Mouse (Mus musculus) forebrain, embryonic 13.5 days (tissue): ENCODE measurements at regions not wholly inside any gene's neighbourhood (a gene's known extent, or its start where the extent isn't known, plus 50 kb on each side); places are given as distances from the start of the nearest gene placed in this dataset.

Experiments
- ATAC-seq: fragments of 200-750 bp; cut with Nextera tagmentation; 2 replicates; pipeline ENCODE4 v1.8.0; 2017
- H3K27ac ChIP-seq: fragments of 300-500 bp; sonication (generic); 2 replicates; pipeline ENCODE4 v1.5.1; 2015; ENCODE audit warnings: inconsistent platforms, mild to moderate bottlenecking, moderate library complexity
- H3K27me3 ChIP-seq: fragments of 300-500 bp; sonication (generic); 2 replicates; pipeline ENCODE4 v1.6.1; 2015; ENCODE audit warnings: mild to moderate bottlenecking, inconsistent platforms
- H3K36me3 ChIP-seq: fragments of 300-500 bp; sonication (generic); 2 replicates; pipeline ENCODE4 v1.6.1; 2015; ENCODE audit warnings: mild to moderate bottlenecking, inconsistent platforms; ENCODE audit not compliant: poor library complexity, severe bottlenecking
- H3K4me1 ChIP-seq: fragments of 300-500 bp; sonication (generic); 2 replicates; pipeline ENCODE4 v1.6.1; 2015; ENCODE audit warnings: inconsistent platforms
- H3K4me2 ChIP-seq: fragments of 300-500 bp; sonication (generic); 2 replicates; pipeline ENCODE4 v1.6.1; 2015; ENCODE audit warnings: inconsistent platforms, mild to moderate bottlenecking, moderate library complexity
- H3K4me3 ChIP-seq: fragments of 300-500 bp; sonication (generic); 2 replicates; pipeline ENCODE4 v1.5.1; 2015; ENCODE audit warnings: mild to moderate bottlenecking, inconsistent platforms
- H3K9ac ChIP-seq: fragments of 300-500 bp; sonication (generic); 2 replicates; pipeline ENCODE4 v1.6.1; 2015; ENCODE audit warnings: mild to moderate bottlenecking, inconsistent platforms
- H3K9me3 ChIP-seq: fragments of 300-500 bp; sonication (generic); replicated peaks from 2 replicates; pipeline ENCODE4 v1.6.1; 2016; ENCODE audit warnings: inconsistent platforms
- WGBS: fragments of 180-500 bp; shearing (Covaris S2); methylation state at CpG from one replicate; pipeline ENCODE4 v1.1.7; 2015; 5-methylcytosine and 5-hydroxymethylcytosine counted together

- Histone ChIP-seq H3K27me3 (0 out of 2 replicates have a peak, but pooled peaks cover 4% of the 10 kb centered on the region), H3K27ac (peak overlapping the region; percentile 6; the same call in 1 of the 2 replicates), H3K9me3 (no peaks in the 10 kb centered on the region), H3K9ac (peak overlapping the region; percentile 21; the same call in 1 of the 2 replicates), H3K36me3 (no peaks in the 10 kb centered on the region), H3K4me2 (peak overlapping the region; percentile 45), H3K4me3 (no peak overlapping the region), H3K4me1 (peaks cover 11% of the 10 kb centered on the region)
- WGBS: 11% methylated on average over 19 of the region's 19 CpGs
- ATAC-seq: peak; percentile 56
Measured at GRCm38 (mm10) chr13:37483010-37483855, 138.2 kb downstream of the Ly86 start.

- 85% methylated on average over 4 of the region's 4 CpGs for WGBS
- no peak overlapping the region for H3K9ac ChIP-seq
- H3K36me3 ChIP-seq: no peaks in the 10 kb centered on the region
- H3K4me1 ChIP-seq: peaks cover 8% of the 10 kb centered on the region
- no peak overlapping the region for H3K4me2 ChIP-seq
- no peaks in the 10 kb centered on the region for H3K9me3 ChIP-seq
- no peak overlapping the region for H3K4me3 ChIP-seq
- ATAC-seq: no peak
- no peak overlapping the region for H3K27ac ChIP-seq
- H3K27me3 ChIP-seq: 0 out of 2 replicates have a peak, but pooled peaks cover 4% of the 10 kb centered on the region
Measured at GRCm38 (mm10) chr13:37484631-37485030, 139.6 kb downstream of the Ly86 start.

GRCm38 (mm10) chr13:37492115-37493001 lies 147.3 kb downstream of the Ly86 start:
- WGBS: 85% methylated on average over 11 of the region's 11 CpGs
- H3K27ac ChIP-seq: no peak overlapping the region
- no peaks in the 10 kb centered on the region for H3K4me1 ChIP-seq
- no peaks in the 10 kb centered on the region for H3K9me3 ChIP-seq
- no peak overlapping the region for H3K4me3 ChIP-seq
- no peak overlapping the region for H3K9ac ChIP-seq
- H3K36me3 ChIP-seq: no peaks in the 10 kb centered on the region
- ATAC-seq: no peak
- H3K4me2 ChIP-seq: no peak overlapping the region
- no peaks in the 10 kb centered on the region for H3K27me3 ChIP-seq

- H3K9ac ChIP-seq: no peak overlapping the region
- H3K4me2 ChIP-seq: no peak overlapping the region
- no peaks in the 10 kb centered on the region for H3K4me1 ChIP-seq
- WGBS: 96% methylated on average over 1 of the region's 1 CpGs
- no peak for ATAC-seq
- no peak overlapping the region for H3K4me3 ChIP-seq
- no peak overlapping the region for H3K27ac ChIP-seq
- no peaks in the 10 kb centered on the region for H3K36me3 ChIP-seq
- H3K27me3 ChIP-seq: no peaks in the 10 kb centered on the region
- H3K9me3 ChIP-seq: no peaks in the 10 kb centered on the region
Measured at GRCm38 (mm10) chr13:37493331-37493730, 148.3 kb downstream of the Ly86 start.

GRCm38 (mm10) chr13:37495272-37495932 lies 150.4 kb downstream of the Ly86 start:
- H3K4me3 ChIP-seq: no peak overlapping the region
- H3K9ac ChIP-seq: no peak overlapping the region
- no peak for ATAC-seq
- H3K9me3 ChIP-seq: no peaks in the 10 kb centered on the region
- no peaks in the 10 kb centered on the region for H3K27me3 ChIP-seq
- H3K27ac ChIP-seq: no peak overlapping the region
- WGBS: 86% methylated on average over 8 of the region's 8 CpGs
- H3K4me2 ChIP-seq: no peak overlapping the region
- no peaks in the 10 kb centered on the region for H3K4me1 ChIP-seq
- no peaks in the 10 kb centered on the region for H3K36me3 ChIP-seq

- no peak overlapping the region for H3K9ac ChIP-seq
- no peaks in the 10 kb centered on the region for H3K27me3 ChIP-seq
- H3K4me1 ChIP-seq: no peaks in the 10 kb centered on the region
- no peaks in the 10 kb centered on the region for H3K36me3 ChIP-seq
- WGBS: 65% methylated on average over 3 of the region's 3 CpGs
- H3K4me2 ChIP-seq: no peak overlapping the region
- ATAC-seq: no peak
- no peak overlapping the region for H3K27ac ChIP-seq
- no peaks in the 10 kb centered on the region for H3K9me3 ChIP-seq
- no peak overlapping the region for H3K4me3 ChIP-seq
Measured at GRCm38 (mm10) chr13:37497986-37498385, 153.0 kb downstream of the Ly86 start.

- H3K27me3 ChIP-seq: no peaks in the 10 kb centered on the region
- no peak overlapping the region for H3K9ac ChIP-seq
- H3K4me3 ChIP-seq: no peak overlapping the region
- no peak overlapping the region for H3K27ac ChIP-seq
- H3K9me3 ChIP-seq: no peaks in the 10 kb centered on the region
- H3K36me3 ChIP-seq: no peaks in the 10 kb centered on the region
- ATAC-seq: no peak
- no peak overlapping the region for H3K4me2 ChIP-seq
- WGBS: 79% methylated on average over 4 of the region's 4 CpGs
- peaks cover 3% of the 10 kb centered on the region for H3K4me1 ChIP-seq
Measured at GRCm38 (mm10) chr13:37500668-37501286, 155.8 kb downstream of the Ly86 start.

- 95% methylated on average over 6 of the region's 6 CpGs for WGBS
- Histone ChIP-seq H3K9ac (no peak overlapping the region), H3K4me1 (peaks cover 9% of the 10 kb centered on the region)
Measured at GRCm38 (mm10) chr13:37503449-37503848, 158.4 kb downstream of the Ly86 start.

GRCm38 (mm10) chr13:37503898-37504297 lies 158.9 kb downstream of the Ly86 start:
- no peak for ATAC-seq
- H3K4me1 ChIP-seq: peaks cover 14% of the 10 kb centered on the region
- no peak overlapping the region for H3K4me3 ChIP-seq
- no peak overlapping the region for H3K27ac ChIP-seq
- H3K9ac ChIP-seq: no peak overlapping the region
- no peaks in the 10 kb centered on the region for H3K27me3 ChIP-seq
- no peaks in the 10 kb centered on the region for H3K36me3 ChIP-seq
- no peak overlapping the region for H3K4me2 ChIP-seq
- no peaks in the 10 kb centered on the region for H3K9me3 ChIP-seq
- WGBS: 92% methylated on average over 3 of the region's 3 CpGs

More at GRCm38 (mm10) chr13:37503449-37503848, 158.4 kb downstream of the Ly86 start:
- Histone ChIP-seq H3K4me2 (no peak overlapping the region), H3K9me3 (no peaks in the 10 kb centered on the region), H3K27me3 (no peaks in the 10 kb centered on the region), H3K4me3 (no peak overlapping the region), H3K27ac (no peak overlapping the region), H3K36me3 (no peaks in the 10 kb centered on the region)
- no peak for ATAC-seq

- Histone ChIP-seq H3K9ac (no peak overlapping the region), H3K9me3 (no peaks in the 10 kb centered on the region), H3K4me1 (peaks cover 18% of the 10 kb centered on the region), H3K27me3 (no peaks in the 10 kb centered on the region), H3K4me2 (no peak overlapping the region), H3K36me3 (no peaks in the 10 kb centered on the region), H3K4me3 (no peak overlapping the region), H3K27ac (no peak overlapping the region)
- ATAC-seq: no peak
- WGBS: 79% methylated on average over 10 of the region's 10 CpGs
Measured at GRCm38 (mm10) chr13:37504373-37504772, 159.4 kb downstream of the Ly86 start.

- Histone ChIP-seq H3K9me3 (no peaks in the 10 kb centered on the region), H3K36me3 (no peaks in the 10 kb centered on the region), H3K27ac (no peak overlapping the region), H3K27me3 (no peaks in the 10 kb centered on the region), H3K9ac (no peak overlapping the region), H3K4me2 (no peak overlapping the region), H3K4me3 (no peak overlapping the region), H3K4me1 (peaks cover 21% of the 10 kb centered on the region)
- WGBS: 35% methylated on average over 3 of the region's 3 CpGs
- peak; percentile 48; the same call in 1 of the 2 replicates for ATAC-seq
Measured at GRCm38 (mm10) chr13:37505617-37506016, 160.6 kb downstream of the Ly86 start.
